Mouse (Mus musculus): ENCODE measurements around the gene Etv3. TPM values are rescaled to one million over a fixed set of nuclear protein-coding genes. Genes with fewer than 3 reads are reported as not detected.
A peak's percentile ranks its signal among the peaks of the same experiment; 100 is the strongest.
"Not testable (repeated sequence)": the region's sequence is repeated elsewhere in the genome, so short reads cannot be mapped to it uniquely, and the experiment has no call there.

Gene Etv3
- total RNA-seq, 4 experiments from 2014 or later: 24.1 to 26.8 (median 24.7) TPM

DNA sequence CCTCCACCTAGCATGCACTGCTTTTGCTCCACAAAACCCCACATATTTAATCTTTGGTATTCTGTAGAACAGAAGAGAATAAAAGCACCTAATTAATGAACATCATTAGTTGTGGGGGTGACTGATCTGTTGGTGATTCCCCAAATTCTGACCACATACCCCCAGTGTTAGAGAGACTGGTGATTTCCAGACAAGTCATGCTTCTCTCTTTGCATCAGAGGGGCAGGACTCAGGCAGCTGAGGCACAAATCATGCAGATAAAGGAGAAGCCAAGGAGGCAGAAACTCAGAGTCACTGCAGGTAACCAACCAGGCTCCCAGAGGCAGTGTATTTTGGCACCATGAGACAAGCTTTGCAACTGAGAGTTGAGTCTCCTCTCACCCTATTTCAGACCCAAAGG, 6.8 kb upstream of the Etv3 start:
- DNase-seq (ENCODE audit: low spot score in 2 of 2): no peak

- no peak for DNase-seq (ENCODE audit: low spot score in 2 of 2)
These were observed 4.1 kb upstream of the Etv3 start for GRCm38 (mm10) chr3:87521126-87521525.

DNA sequence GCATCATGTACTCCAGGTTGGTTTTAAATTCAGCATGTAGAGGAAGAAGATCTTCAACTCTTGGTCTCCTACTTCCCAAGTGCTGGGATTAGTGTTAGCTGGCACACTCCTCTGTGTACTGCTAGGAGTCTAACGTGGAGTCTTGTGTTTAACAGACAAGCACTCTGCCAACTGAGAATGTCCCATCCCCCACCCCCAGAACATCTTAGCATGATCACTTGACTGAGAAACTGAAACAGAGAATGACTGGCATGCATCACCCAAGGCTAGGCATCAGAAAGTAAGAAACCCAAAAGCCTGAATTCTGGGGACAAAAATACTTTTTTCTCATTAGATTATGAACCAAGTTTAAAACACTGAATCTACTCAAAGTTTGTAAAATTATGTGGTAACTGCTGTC, 3.4 kb upstream of the Etv3 start:
- no peak for DNase-seq (ENCODE audit: low spot score in 2 of 2)

DNA sequence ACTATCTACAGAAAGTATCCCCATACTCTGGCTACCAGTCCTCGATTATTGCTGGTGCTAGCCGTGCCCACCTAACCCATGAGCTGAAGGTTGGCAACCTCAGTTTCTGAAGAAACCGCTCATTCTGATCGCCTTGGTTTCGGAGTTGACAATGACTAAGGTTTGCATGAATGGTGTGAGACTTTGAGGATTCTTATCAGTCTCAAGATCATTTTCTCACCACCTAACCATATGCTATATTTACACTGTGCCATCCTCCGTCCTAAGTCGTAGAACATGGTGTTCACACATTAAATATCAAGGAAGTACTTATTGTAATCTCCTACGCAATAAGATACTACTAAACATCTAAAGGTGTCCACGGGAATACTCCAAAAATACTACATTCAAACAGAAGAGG, 1.5 kb upstream of the Etv3 start:
- DNase-seq (ENCODE audit: low spot score in 2 of 2): no peak

DNA sequence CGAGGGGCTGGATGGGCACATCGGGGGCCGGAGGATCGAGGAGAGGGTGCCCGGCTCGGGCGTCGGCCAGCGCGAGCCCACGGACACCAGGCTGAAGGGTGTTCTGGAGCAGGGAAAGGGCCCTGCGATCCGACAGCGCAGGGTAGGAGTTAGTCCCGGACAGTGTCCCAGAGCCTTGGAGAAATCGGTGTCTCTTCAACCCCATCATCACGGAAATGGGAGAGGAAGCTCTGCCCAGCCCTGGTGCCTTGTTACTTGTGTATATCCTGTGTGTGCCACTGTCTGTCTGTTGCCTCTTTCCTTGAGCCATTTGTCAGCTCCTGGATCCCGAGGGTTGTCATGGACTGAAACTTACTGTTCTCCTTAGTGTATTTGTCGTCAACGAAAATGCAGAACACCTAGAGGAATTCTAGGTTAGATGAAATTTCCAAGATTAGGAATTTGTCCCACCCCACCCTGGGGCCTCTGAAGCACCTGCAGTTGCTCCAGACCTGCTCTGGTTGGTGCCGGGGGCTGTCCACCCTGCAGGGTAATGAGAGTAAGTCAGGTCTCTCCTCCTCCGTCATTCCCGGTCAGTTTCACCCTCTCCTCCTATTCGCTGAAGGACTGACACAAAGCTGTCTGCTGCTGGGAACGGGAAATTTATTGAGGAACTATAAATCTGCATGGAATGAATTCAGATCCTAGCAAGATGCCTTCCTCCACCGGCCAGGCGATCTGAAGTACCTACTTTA, 797 bp downstream of the Etv3 start:
- no peak for DNase-seq (ENCODE audit: low spot score in 2 of 2)

- DNase-seq (ENCODE audit: low spot score in 2 of 2): no peak
These were observed 1.9 kb downstream of the Etv3 start for GRCm38 (mm10) chr3:87527139-87527538.

GRCm38 (mm10) chr3:87528021-87528420, 2.8 kb downstream of the Etv3 start:
- no peak for DNase-seq (ENCODE audit: low spot score in 2 of 2)

DNA sequence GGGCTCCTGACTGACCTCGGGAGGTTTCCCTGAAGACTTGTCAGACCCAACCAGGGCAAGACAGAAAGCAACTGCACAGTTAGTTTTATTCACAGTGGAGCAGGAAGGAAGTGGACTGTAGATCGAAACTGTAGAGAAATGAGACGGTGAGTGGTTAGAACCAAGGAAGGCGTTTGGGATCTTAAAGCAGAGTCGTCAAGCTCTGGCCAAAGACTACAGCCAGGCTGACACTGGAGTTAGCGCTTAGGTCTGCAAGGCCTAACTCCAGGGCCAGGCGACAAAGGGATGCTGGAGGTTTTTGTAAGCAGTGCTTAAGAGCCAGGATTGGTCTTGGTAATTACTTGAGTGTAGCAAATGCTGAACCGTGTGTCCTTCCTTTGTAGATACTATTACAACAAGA, 3.6 kb downstream of the Etv3 start:
- DNase-seq (ENCODE audit: low spot score in 2 of 2): no peak

DNA sequence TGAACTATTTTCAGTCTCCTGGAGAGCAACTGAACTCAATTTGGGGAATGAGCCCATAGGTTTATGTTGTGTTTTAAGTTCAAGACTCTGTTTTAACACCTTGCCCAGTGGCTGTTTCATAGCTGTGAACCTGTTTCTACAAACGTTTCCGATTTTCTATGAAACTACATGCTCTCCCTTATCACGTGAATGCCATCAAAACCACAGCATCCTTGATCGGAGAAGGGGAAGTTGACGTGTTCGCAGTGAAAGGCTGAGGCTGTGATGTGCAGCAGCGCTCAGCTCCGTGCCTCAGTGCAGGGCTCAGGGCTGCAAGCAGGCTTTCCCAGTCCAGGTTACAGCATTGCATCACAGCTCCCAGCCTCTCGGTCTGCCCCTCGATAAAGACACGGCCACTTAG, 4.4 kb downstream of the Etv3 start:
- no peak for DNase-seq (ENCODE audit: low spot score in 2 of 2)

GRCm38 (mm10) chr3:87530234-87530633, 5.0 kb downstream of the Etv3 start:
- DNase-seq (ENCODE audit: low spot score in 2 of 2): no peak

DNA sequence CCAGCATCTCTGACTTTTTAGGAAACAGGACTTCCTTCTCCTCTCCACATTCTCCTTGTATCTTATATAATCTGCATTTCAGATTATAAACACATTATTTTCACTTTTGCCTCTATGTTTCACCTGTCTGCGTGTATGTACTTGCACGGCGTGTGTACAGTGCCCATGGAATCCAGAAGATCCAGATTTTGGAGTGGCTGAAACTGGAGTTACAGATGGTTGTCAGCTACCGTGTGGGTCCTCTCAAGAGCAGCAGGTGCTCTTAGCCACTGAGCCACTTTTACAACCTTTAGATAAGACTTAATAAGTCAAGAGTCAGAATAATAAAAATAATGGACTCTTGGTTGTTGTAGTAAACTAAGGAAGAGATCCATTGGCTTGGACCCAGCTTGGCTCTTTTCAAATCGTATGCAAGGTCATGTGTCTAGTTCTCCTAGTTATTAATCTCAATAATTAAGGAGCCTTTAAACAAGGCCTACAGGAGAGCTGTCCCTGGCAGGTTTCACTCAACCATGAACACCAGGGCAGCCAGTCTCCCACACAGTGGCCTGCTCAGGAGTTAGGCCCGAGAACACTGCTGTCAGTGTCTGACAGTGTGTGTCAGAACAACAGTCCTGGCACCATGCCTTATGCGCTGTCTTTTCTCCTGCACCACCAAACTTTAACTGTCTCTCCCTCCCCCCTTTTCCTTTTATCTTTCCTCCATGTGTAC, 8.6 kb downstream of the Etv3 start:
- no peak for DNase-seq (ENCODE audit: low spot score in 2 of 2)

DNA sequence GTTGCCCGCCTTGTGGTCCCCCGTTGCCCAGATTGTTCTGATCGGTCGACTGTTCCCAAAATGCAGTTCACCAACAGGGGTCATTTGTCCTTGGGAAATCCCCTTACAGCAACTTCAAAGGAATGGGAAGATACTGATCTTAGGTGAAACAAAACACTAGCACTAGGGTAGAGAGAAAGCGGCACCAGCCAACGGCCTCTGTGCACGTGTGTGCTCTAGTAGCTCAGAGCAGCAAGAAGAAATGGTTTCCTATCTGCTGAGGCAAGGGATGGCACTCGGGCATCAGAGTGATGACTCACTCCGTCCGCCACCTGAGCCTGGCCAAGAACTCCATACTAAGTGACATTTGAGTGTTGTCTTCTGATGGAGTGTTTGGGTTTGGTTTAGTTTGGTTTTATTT, 12.8 kb downstream of the Etv3 start:
- DNase-seq (ENCODE audit: low spot score in 2 of 2): no peak

- no peak for DNase-seq (ENCODE audit: low spot score in 2 of 2)
These were observed 14.9 kb downstream of the Etv3 start for GRCm38 (mm10) chr3:87540028-87540675.

DNA sequence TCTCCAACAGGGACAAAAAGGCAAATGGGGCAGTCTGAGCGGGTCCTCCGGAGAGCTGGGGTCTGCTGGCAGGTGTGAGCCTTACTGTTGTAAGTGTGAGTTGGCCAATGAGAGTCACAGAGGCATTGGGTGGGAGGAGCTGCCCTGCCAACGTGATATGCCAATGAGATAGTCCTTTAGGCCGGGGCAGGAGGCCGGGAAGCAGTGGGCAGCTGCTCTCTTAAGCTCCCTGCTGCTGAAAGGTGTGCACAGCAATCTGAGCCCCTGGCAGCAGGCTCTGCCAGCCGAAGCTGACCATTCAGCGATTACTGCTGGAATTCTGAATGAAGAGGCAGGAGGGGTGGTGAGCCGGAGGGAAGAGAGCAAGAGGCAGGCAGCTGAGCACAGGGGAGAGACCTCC, 15.5 kb downstream of the Etv3 start:
- no peak for DNase-seq (ENCODE audit: low spot score in 2 of 2)

- DNase-seq (ENCODE audit: low spot score in 2 of 2): no peak
These were observed 17.4 kb downstream of the Etv3 start for GRCm38 (mm10) chr3:87542481-87543215.

- no peak for DNase-seq (ENCODE audit: low spot score in 2 of 2)
These were observed 20.3 kb downstream of the Etv3 start for GRCm38 (mm10) chr3:87545554-87545953.

- peak; percentile 26 to 91 for DNase-seq (ENCODE audit: low spot score in 2 of 2)
These were observed 21.1 kb downstream of the Etv3 start for GRCm38 (mm10) chr3:87546291-87546721.

DNA sequence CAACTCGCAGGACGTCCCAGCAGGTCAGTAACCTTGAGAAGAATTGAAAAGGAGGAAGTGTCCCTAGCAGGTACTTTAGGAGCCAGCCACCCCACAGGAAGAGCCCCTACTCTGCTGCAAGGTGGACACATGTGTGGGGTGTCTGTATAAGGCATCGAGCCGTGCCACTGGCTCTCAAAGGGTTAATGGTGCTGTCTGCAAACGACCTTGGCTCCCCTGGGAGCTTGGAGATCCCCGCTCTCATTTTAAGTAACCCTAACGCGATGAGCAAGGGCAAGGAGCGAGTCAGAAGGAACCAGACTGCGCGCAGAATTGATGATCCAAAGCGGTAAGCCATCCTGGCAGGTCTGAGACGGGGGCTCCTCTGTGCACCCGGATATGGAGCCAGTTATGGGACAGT, 24.7 kb downstream of the Etv3 start:
- DNase-seq (ENCODE audit: low spot score in 2 of 2): no peak

DNA sequence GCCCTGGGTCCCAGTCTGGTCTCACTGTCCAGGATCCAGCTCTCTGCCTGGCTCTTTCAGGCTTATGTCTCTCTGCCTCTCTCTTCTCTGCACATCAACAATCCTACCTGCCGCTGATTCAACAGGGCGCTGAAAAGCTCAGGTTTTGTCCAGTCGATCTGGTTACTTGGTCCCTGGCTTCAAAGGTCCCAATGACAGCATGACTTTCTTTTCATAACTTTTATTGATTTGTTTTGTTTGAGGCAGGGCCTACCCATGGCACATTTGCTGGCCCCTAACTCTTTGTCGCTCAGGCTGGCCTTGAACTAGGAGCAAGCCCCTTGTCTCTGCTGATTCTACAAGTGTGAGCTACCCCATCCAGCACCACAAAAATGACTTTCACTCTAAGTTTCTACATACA, 27.1 kb downstream of the Etv3 start:
- DNase-seq (ENCODE audit: low spot score in 2 of 2): no peak

DNA sequence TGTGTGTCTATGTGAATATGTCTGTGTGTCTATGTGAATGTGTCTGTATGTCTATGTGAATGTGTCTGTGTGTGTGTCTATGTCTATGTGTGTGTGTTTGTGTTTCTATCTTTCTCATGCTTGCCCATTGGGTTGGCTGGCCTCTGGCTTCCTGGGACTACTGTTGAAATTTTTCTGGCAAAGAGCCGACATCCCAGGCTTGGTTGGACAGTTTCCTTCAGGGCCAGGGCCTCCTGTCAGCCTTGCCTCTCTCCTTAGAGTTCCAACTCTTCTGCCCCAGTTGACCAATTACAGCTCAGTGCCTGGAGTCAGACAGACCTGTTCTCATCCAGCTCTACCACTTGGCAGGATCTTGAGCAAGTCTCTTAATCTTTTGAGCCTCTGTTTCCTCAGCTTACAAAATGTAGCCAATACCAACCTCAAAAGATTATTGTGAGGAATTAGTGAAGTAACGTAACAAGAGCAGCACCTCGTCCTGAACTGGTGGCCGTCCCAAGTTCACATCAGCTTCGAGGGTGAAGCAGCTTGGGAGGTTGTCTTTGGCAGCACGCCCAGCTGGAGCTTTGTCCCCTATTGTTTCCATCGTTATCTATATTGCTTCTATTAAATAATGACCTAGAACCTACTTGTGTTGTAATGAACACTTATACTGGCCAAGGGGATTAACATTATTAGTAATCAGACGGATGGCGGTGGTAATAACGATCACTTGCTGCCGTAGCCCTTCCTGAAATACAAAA, 28.2 kb downstream of the Etv3 start:
- DNase-seq (ENCODE audit: low spot score in 2 of 2): no peak

DNA sequence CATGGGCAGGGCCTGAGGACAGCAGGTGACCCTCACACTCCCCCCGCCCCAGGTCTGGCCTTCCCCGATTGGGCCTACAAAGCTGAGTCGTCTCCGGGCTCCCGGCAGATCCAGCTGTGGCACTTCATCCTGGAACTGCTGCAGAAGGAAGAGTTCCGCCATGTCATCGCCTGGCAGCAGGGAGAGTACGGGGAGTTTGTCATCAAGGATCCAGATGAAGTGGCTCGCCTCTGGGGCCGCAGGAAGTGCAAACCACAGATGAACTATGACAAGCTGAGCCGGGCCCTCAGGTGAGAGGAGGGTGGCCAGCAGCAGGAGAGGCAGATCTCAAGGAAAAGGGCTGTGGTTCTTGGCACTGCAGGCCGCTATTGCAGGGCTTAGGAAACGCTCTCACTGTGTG, 29.7 kb downstream of the Etv3 start:
- not testable (repeated sequence) for DNase-seq (ENCODE audit: low spot score in 2 of 2)

Data from left cerebral cortex, adult 8-10 months (tissue).